Mouse (Mus musculus): ENCODE measurements at regions not wholly inside any gene's neighbourhood (a gene's known extent, or its start where the extent isn't known, plus 50 kb on each side); places are given as distances from the start of the nearest gene placed in this dataset.
A peak's percentile ranks its signal among the peaks of the same experiment; 100 is the strongest.

GRCm38 (mm10) chr14:11417857-11418256 is 61.3 kb upstream of the Gm3839 start:
- Histone ChIP-seq H3K27ac (replicated peaks) (no peak overlapping the region), H3K4me2 (replicated peaks) (no peak overlapping the region), H3K9me3 (no peaks in the 10 kb centered on the region), H3K36me3 (no peaks in the 10 kb centered on the region), H3K27me3 (no peaks in the 10 kb centered on the region), H3K9ac (replicated peaks) (no peak overlapping the region), H3K4me3 (no peak overlapping the region), H3K4me1 (no peaks in the 10 kb centered on the region)
- 80% methylated on average over 3 of the region's 3 CpGs for WGBS
- ATAC-seq (ENCODE audit: low FRiP score, low read depth) = 0 out of 2 replicates have a peak, but pooled peaks have one; percentile 47

- Histone ChIP-seq H3K9me3 (no peaks in the 10 kb centered on the region), H3K4me3 (no peak overlapping the region), H3K27me3 (no peaks in the 10 kb centered on the region), H3K4me1 (no peaks in the 10 kb centered on the region), H3K36me3 (no peaks in the 10 kb centered on the region), H3K27ac (replicated peaks) (no peak overlapping the region), H3K4me2 (replicated peaks) (no peak overlapping the region), H3K9ac (replicated peaks) (no peak overlapping the region)
- WGBS = 59% methylated on average over 1 of the region's 1 CpGs
- ATAC-seq (ENCODE audit: low FRiP score, low read depth) = no peak
Observed at GRCm38 (mm10) chr14:11422306-11422705, 65.8 kb upstream of the Gm3839 start.

- no peaks in the 10 kb centered on the region for H3K4me1 ChIP-seq
- H3K27ac ChIP-seq (replicated peaks) = no peak overlapping the region
- H3K4me3 ChIP-seq = no peak overlapping the region
- 89% methylated on average over 16 of the region's 16 CpGs for WGBS
- no peaks in the 10 kb centered on the region for H3K9me3 ChIP-seq
- no peak for ATAC-seq (ENCODE audit: low FRiP score, low read depth)
- no peak overlapping the region for H3K4me2 ChIP-seq (replicated peaks)
- H3K27me3 ChIP-seq = no peaks in the 10 kb centered on the region
- no peak overlapping the region for H3K9ac ChIP-seq (replicated peaks)
- H3K36me3 ChIP-seq = no peaks in the 10 kb centered on the region
Observed at GRCm38 (mm10) chr14:11428256-11429240, 72.0 kb upstream of the Gm3839 start.

GRCm38 (mm10) chr14:11435166-11435784 is 78.7 kb upstream of the Gm3839 start:
- Histone ChIP-seq H3K27ac (replicated peaks) (no peak overlapping the region), H3K9ac (replicated peaks) (no peak overlapping the region), H3K36me3 (no peaks in the 10 kb centered on the region), H3K4me1 (no peaks in the 10 kb centered on the region), H3K4me2 (replicated peaks) (no peak overlapping the region), H3K27me3 (no peaks in the 10 kb centered on the region), H3K9me3 (no peaks in the 10 kb centered on the region), H3K4me3 (no peak overlapping the region)
- no peak for ATAC-seq (ENCODE audit: low FRiP score, low read depth)
- 84% methylated on average over 7 of the region's 7 CpGs for WGBS

GRCm38 (mm10) chr14:11438611-11439010 is 82.1 kb upstream of the Gm3839 start:
- H3K27me3 ChIP-seq = no peaks in the 10 kb centered on the region
- H3K4me3 ChIP-seq = no peak overlapping the region
- no peaks in the 10 kb centered on the region for H3K9me3 ChIP-seq
- ATAC-seq (ENCODE audit: low FRiP score, low read depth) = no peak
- H3K27ac ChIP-seq (replicated peaks) = no peak overlapping the region
- H3K4me1 ChIP-seq = no peaks in the 10 kb centered on the region
- WGBS = 80% methylated on average over 2 of the region's 2 CpGs
- no peaks in the 10 kb centered on the region for H3K36me3 ChIP-seq
- H3K9ac ChIP-seq (replicated peaks) = no peak overlapping the region
- H3K4me2 ChIP-seq (replicated peaks) = no peak overlapping the region

GRCm38 (mm10) chr14:11440176-11440575 is 83.7 kb upstream of the Gm3839 start:
- no peak for ATAC-seq (ENCODE audit: low FRiP score, low read depth)
- Histone ChIP-seq H3K4me2 (replicated peaks) (no peak overlapping the region), H3K27ac (replicated peaks) (no peak overlapping the region), H3K9ac (replicated peaks) (no peak overlapping the region), H3K9me3 (no peaks in the 10 kb centered on the region), H3K27me3 (no peaks in the 10 kb centered on the region), H3K4me1 (no peaks in the 10 kb centered on the region), H3K4me3 (no peak overlapping the region), H3K36me3 (no peaks in the 10 kb centered on the region)
- WGBS = 79% methylated on average over 2 of the region's 2 CpGs

- no peaks in the 10 kb centered on the region for H3K4me1 ChIP-seq
- H3K4me3 ChIP-seq = no peak overlapping the region
- no peak for ATAC-seq (ENCODE audit: low FRiP score, low read depth)
- 0 out of 2 replicates have a peak, but pooled peaks cover 2% of the 10 kb centered on the region for H3K9me3 ChIP-seq
- no peaks in the 10 kb centered on the region for H3K36me3 ChIP-seq
- WGBS = 87% methylated on average over 2 of the region's 2 CpGs
- no peak overlapping the region for H3K9ac ChIP-seq (replicated peaks)
- no peaks in the 10 kb centered on the region for H3K27me3 ChIP-seq
- H3K4me2 ChIP-seq (replicated peaks) = no peak overlapping the region
- H3K27ac ChIP-seq (replicated peaks) = no peak overlapping the region
Observed at GRCm38 (mm10) chr14:11449958-11450357, 93.4 kb upstream of the Gm3839 start.

- Histone ChIP-seq H3K4me3 (no peak overlapping the region), H3K36me3 (no peaks in the 10 kb centered on the region), H3K4me1 (no peaks in the 10 kb centered on the region), H3K9ac (replicated peaks) (no peak overlapping the region), H3K27me3 (no peaks in the 10 kb centered on the region), H3K4me2 (replicated peaks) (no peak overlapping the region), H3K27ac (replicated peaks) (no peak overlapping the region), H3K9me3 (no peaks in the 10 kb centered on the region)
- no peak for ATAC-seq (ENCODE audit: low FRiP score, low read depth)
- 76% methylated on average over 3 of the region's 3 CpGs for WGBS
Observed at GRCm38 (mm10) chr14:11477731-11478130, 75.6 kb upstream of the Ptprg start.

- Histone ChIP-seq H3K9me3 (no peaks in the 10 kb centered on the region), H3K4me2 (replicated peaks) (no peak overlapping the region), H3K27ac (replicated peaks) (no peak overlapping the region), H3K27me3 (no peaks in the 10 kb centered on the region; the same call in 1 of the 2 replicates), H3K4me1 (no peaks in the 10 kb centered on the region), H3K36me3 (no peaks in the 10 kb centered on the region), H3K9ac (replicated peaks) (no peak overlapping the region), H3K4me3 (no peak overlapping the region)
- ATAC-seq (ENCODE audit: low FRiP score, low read depth) = no peak
- 80% methylated on average over 4 of the region's 4 CpGs for WGBS
Observed at GRCm38 (mm10) chr14:11482151-11482550, 71.2 kb upstream of the Ptprg start.

- Histone ChIP-seq H3K9me3 (no peaks in the 10 kb centered on the region), H3K9ac (replicated peaks) (no peak overlapping the region), H3K27ac (replicated peaks) (no peak overlapping the region), H3K4me3 (no peak overlapping the region), H3K4me1 (no peaks in the 10 kb centered on the region), H3K27me3 (peaks cover 5% of the 10 kb centered on the region), H3K4me2 (replicated peaks) (no peak overlapping the region), H3K36me3 (no peaks in the 10 kb centered on the region)
- 61% methylated on average over 3 of the region's 3 CpGs for WGBS
- no peak for ATAC-seq (ENCODE audit: low FRiP score, low read depth)
Observed at GRCm38 (mm10) chr14:11486287-11486686, 67.0 kb upstream of the Ptprg start.

GRCm38 (mm10) chr14:11501744-11502143 is 51.6 kb upstream of the Ptprg start:
- Histone ChIP-seq H3K9me3 (no peaks in the 10 kb centered on the region), H3K4me1 (no peaks in the 10 kb centered on the region), H3K4me3 (no peak overlapping the region), H3K36me3 (no peaks in the 10 kb centered on the region), H3K9ac (replicated peaks) (no peak overlapping the region), H3K27me3 (no peaks in the 10 kb centered on the region), H3K4me2 (replicated peaks) (no peak overlapping the region), H3K27ac (replicated peaks) (no peak overlapping the region)
- WGBS = 87% methylated on average over 7 of the region's 7 CpGs
- ATAC-seq (ENCODE audit: low FRiP score, low read depth) = no peak

- H3K27ac ChIP-seq (replicated peaks) = no peak overlapping the region
- no peak overlapping the region for H3K9ac ChIP-seq (replicated peaks)
- no peak overlapping the region for H3K4me2 ChIP-seq (replicated peaks)
- no peak overlapping the region for H3K4me3 ChIP-seq
- H3K36me3 ChIP-seq = no peaks in the 10 kb centered on the region
- no peak for ATAC-seq (ENCODE audit: low FRiP score, low read depth)
- H3K4me1 ChIP-seq = no peaks in the 10 kb centered on the region
- no peaks in the 10 kb centered on the region for H3K27me3 ChIP-seq
- H3K9me3 ChIP-seq = no peaks in the 10 kb centered on the region
Observed at GRCm38 (mm10) chr14:11503156-11503555, 50.2 kb upstream of the Ptprg start.
